Mouse (Mus musculus) retina, adult 2 months (tissue): ENCODE data around the gene Plekhb2.

Experiments used
- DNase-seq: peaks from one replicate; pipeline ENCODE4 v3.0.0-alpha.2; 2012; ENCODE audit warnings: low read depth, low spot score

The Plekhb2 gene

DNA sequence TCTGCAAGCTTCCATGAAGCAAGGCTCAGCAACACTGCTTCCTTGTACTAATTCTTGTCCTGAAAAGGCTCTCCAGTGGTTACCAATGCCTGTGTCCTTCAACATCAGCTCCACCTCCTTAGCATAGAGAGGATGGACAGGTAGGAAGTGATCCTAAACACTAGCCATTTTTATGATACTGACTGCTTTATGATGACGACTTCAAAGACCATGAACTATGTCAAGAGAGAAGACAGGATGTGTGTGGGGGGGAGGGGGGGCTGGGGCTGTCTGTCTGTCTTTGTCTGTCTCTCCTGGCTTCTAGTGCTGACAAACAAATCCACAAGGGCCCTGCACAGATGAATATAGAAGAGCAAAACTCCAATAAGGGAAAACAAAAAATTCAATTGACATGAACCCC, 18.4 kb upstream of the Plekhb2 start:
- no peak for DNase-seq

DNA sequence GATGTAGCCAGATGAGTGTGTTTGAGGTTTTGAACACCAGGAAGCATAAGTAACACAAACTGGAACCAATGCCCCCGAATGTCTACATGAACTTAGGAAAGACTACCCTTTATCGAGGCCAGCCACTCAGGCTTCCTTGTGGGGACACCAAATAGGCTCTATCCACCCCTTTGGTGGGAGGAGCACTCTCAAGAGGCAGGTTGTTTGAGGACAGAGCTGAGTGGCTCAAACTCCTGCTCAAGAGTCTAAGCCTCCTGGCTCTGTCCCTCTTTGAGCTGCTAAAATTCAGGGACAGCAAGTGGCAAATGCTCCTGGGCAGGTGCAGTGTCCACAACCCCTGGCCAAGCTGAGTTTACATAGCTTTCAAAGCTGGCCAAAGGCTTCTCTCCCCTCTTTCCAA, 14.9 kb upstream of the Plekhb2 start:
- no peak for DNase-seq

DNA sequence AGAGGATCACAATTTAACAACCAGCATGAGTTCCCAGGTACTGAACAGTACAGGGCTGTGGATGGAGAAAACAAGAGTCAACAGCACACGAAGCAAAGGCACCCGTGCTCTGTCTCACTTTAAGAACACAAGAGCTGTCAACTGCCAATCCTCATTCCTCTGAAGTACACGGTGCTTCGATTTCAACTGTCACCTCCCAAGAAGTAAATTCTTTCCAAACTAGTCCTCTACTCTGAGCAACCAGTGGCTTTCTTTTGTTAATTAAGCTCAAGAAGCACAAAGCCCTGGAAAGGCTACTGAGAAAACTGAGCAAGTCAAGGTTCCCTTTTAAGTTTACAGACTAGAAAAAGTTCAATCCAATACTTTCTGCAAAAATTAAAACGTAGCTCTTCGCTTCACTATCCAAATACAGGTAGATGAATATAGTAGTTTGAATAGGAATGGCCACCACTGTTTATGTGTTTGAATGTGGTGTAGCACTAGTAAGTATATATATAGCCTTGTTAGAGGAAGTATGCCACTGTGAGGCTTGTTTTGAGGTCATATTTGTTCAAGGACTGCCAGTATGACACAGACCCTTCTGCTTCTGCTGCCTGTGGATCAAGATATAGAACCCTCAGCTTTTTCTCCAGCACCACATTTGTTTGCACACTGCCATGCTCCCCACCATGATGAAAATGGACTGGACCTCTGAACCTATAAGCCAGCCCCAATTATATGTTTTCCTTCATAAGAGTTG, 11.7 kb upstream of the Plekhb2 start:
- no peak for DNase-seq

DNA sequence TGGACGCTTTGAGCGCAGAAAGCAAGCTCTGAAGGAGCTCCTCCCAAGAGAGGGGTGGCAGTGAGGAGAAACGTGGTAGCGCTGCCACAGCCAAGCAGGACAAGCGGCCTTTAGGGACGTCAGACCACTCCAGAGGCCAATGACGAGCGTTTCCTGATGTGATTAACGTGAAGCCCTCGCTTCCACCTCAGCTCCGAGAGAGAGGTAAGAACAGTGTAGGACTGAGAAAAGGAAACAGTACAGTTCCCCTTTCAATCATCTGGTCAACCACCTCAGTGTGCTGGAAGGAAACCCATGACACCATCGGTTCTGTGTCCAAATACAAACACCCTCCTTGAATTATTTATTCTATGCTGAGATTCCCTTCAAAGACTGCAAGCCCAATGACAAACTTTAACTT, 10.5 kb upstream of the Plekhb2 start:
- no peak for DNase-seq

DNA sequence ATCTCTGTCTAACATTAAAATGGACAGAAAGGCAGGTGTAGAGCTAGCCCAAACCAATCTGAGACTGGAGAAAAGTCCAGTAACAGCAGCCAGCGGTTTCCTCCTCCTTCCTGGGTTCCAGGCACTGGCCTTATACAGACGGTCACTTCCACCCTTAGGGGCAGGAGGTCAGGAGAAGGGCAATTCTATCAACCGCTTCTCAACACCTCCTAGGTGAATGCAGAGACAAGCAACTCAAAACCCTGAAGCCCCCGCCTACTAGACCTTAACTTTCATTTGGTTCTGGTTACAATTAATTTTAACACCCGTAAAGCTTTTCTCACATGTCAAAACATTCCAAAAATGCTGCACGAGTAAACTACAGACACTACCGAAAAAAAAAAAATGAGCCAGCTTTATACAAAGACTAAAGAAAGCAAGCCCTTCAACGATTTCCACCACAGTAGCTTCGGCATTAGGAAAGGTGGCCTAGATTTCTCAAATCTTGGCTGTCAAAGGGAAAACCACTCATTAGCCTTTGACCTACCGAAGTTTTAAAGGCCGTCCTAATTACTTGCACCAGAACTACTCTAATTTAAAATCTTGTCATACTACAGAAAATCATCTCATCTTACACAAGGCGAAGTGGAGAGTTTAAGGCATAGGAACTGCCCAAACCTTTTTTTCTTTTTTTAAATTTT, 7.9 kb upstream of the Plekhb2 start:
- no peak for DNase-seq

DNA sequence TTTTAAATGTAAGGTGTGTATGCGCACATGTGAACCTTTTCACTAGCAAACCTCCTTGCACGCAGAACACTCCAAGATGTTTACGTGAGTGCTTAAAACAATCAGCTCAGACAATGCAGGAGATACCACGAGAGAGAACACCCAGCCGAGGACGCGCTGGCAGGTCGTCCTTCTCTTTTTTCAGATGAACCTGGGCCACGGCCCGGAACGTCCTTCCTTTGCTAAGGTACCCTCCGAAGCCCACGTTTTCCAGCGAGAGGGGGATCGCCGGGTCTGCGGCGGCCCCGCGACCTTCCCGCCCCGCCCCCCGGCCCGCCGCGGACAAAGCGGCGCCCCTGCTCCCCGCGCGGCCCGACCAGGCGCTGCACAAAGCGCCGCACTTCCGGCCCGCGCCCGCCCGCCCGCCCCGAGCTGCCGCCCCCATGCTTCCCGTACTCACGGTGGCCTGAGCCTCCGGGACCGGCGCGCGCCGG, 7.4 kb upstream of the Plekhb2 start:
- DNase-seq, result no peak

DNA sequence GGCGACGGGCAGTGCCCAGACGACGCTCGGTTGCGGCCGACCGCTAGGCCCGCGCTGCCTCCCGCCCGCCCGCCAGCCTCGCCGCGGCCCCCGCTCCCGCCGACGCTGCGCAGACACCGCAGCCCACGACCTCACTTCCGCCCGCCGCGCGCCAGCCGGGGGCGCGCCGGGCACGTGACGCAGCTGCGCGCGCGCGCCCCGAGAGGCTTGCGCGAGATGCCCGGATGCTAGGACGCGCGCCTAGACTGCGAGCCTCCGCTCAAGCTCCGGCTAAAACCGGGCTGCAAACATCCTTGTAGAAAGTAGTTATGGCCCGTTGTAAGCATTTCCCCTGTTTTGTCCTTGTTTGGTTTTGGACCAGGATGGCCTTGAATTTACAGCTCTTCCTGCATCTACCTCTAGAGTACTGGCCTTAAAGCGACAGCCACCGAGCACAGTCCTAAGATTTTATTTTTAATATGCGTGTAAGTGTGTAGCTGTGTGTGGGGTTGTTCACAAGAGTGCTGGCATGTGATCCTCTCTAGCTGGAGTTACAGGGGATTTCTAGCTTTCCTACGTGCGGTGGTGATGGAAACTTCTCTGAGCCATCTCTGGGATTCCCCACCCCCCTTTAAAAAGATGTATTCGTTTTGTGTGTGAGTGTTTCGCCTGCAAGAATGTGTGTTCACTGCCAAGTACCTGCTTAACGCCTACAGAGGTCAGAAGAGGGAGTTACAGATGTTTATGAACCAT, 6.7 kb upstream of the Plekhb2 start, which contains the start of gene Fam168b:
Gene Fam168b (minus strand): TSS at position 179 of the 732 bp plus-strand sequence.
- DNase-seq, result peak; percentile 87

DNA sequence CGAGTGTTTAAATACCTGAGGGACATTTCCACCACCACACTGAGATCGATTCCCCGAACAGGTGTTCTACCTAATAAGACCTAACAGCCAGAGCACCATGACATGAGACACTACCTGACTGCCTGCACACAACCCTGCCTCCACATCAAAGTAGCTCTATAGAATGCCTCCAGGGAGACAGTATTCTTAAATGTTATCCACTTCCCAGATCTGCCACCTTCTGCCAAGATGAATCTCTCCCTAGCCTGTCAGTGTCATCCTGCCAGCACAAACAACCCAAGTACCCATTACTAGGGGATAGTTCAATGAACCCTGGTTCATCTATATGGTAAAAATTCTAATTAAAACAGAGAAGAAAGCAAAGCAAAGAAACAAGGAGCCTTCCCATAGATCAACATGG, 2.7 kb upstream of the Plekhb2 start:
- DNase-seq, result no peak

DNA sequence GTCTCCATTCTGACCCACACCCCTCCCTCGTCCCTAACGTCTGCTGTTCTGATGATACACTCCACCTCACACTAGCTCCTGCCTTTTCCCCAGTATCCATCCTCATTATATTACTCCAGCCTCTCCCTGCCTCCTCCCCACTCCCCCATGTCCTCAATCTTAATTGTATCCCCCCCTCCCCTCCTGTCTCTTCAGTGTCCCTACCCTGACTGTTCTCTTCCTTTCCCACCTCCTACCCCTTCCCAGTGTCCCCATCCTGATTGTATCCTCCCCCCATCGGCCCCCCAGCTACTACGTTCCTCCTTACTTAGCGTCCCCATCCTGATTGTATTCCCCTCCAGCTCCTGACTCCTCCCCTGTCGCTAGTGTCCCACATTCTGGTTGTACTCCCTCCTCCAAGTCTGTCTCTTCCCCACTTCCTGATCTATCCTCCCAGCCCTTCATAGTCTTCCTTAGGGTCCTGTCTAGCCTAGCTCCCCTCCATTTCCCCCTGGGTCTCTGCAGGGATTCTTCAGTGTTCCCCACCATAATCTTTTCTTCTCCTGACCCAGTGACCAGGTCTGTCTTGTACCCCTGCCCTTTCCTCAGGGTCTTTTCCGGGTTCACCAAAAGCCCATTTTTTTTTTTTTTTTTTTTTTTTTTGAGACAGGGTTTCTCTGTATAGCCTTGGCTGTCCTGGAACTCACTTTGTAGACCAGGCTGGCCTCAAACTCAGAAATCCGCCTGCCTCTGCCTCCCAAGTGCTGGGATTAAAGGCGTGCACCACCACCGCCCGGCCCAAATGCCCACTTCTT, 764 bp downstream of the Plekhb2 start:
- no peak for DNase-seq

DNA sequence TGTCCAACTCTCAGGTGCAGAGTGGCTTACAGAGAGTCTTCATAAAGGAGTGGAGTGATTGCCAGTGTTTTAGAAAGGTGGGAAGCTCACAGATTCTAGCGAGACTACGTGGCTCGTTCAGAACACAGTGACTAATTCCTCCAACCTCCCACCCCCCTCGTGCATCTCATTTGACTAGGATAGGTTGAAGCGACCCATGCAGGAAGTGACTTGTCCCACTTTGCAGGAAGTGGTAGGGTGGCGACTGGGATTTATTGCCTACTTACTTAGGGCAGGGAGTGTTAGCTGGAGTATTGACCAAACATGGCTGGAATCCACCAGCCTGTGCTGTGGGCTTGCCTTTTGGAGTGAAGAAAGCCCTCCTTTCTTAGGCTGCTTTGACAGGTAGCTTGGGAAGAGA, 1.8 kb downstream of the Plekhb2 start:
- DNase-seq, result no peak

DNA sequence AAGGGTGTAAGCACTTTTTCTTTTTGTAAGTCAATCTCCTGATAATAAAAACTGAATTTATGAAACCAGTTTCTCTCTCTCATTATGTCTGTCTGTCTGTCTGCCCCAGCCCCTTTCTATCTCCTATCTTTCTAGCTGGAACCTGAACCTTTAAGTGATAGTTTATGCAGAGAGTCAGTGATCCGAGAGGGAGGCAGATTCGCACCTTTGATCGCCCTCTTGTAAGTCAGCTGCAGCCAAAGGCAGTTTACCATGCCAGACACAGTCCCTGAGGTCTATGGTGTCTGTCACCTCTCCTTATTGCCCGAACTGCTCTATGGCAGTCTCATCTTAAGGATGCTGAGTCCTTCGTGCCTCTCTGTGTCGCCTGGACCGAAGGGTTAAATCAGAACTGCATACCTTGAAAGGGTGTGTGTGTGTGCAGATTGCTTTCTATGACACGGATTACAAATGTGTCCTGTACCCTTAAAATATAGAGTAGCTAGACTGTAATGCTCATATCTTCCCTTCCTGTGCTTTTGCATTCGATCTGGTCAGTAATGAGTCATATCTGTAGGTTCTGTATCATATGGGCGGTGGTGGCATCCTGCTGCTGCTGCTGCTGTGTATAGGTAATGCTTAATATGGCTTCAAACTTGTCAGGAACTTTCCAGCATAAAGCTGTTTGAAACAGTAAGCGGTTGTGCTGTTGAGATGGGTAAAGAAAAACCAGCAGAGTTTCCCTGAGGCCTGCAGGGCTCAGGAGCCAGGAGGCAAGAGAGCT, 2.5 kb downstream of the Plekhb2 start:
- no peak for DNase-seq

DNA sequence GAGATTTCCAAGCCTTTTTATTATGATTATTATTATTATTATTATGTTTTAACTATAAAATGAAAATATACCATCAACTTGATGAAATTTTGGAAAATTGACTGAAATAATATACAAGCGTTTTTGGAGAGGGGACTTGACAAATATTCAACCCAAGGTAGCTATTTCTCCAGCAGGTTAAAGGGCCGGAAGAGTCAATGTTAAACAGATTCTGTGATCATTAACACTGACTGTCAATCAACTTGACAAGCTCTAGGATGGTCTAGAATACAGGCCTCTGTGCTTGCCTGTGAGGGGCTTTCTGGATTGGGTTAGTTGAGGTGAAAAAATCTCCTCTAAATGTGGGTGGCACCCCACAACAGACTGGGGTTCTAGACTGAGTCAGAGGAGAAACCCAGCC, 4.0 kb downstream of the Plekhb2 start:
- DNase-seq, result no peak

DNA sequence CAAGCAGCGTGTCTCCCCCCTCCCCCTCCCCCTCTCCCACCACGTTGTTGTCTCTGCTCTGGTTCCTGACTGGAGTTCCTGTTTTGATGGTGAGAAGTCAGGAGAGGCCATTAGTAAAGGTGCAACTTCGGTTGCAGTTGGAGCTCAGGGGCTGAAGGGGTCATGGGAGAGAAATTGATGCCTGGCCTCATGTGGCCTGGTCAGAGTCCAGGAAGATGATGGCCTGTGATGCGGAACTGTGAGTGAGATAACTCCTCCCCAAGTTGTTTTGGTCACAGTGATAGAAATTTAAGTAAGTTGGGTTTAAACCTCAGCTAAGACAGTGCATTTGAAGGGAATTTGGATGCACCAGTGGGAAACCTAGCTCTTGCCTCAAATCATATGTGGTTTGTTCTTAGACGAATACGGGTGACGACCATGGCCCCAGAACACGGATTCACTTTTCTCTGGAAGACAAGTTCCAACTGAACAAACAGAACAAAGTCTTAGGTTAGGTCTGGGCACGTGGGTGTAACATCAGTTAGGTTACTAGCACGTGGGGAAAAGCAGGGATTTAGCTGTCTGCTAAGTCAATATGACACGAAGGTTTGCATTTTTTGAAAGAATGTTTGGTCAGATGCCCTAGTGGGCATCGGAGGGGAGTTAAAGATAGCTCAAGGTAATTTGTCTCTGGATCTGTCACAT, 5.4 kb downstream of the Plekhb2 start:
- no peak for DNase-seq

DNA sequence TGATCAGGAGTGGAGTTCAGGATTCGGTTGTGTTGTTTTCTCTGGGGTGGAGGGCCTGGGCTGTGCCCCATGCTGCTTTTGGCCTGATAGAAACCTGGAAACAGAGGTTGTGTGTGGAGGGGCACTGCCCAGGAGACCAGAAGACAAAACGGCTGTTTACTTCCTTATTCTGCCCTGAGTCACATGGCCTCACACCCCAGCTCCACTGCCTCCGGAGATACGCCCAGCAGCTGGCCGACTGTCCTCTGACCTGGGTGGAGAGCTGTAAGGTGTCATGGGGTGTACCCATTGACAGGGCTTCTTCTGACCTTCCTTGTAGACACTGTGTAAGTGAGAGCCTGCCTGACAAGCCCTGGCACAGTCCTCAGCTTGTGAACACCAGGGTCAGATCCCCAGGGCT, 8.9 kb downstream of the Plekhb2 start:
- DNase-seq, result no peak

DNA sequence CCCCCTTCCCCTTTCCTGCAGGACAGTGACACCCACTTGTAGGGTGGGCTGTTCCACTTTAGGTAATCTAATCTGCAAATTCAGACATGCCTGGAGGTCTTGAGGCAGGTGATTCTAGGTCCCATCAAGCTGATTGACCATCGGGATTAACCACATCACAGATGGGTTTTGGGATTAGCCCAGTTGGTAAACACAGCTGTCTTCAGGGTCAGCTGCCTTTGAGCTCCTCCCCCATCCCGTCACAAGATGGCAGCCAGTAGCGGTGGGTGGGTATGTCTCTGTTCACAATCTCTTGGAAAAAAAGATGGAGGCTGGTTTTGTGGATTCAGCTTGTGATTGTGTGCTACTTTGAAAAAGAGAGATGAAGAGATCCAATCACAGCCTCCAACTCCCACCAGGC, 10.0 kb downstream of the Plekhb2 start:
- no peak for DNase-seq

DNA sequence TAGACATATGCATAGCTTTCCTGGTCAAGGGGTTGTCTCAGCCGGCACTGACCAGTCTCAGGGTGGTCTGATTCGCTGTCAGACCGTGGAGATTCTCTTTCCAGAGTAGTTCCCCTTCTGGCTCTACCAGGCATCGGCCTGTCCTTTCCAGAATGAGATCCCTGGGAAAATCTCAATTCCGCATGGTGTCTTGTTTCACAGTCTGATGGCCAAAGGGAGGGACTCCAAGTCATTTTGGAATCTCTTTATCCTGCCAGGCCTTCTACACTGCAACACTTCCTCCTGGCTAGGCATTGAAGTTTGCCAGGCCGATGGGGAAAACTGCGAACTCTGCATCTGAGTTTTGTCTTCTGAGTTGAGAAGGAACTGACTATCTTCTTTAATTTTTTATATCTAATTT, 10.4 kb downstream of the Plekhb2 start:
- DNase-seq, result no peak

DNA sequence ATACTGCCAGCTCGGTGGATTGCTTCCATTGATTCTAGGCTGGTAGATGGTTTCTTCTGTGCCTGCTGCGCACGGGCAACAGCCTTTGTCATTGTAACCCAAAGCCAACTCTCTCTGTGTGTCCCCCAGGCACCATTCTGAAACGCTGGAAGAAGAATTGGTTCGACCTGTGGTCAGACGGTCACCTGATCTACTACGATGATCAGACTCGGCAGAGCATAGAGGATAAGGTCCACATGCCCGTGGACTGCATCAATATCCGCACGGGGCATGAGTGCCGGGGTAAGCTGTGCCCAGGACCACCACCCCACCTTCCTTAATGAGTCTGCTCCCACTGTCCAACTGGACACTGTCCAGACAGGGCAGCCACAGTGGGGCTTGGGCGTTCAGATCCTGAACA, 13.1 kb downstream of the Plekhb2 start:
- DNase-seq, result no peak

DNA sequence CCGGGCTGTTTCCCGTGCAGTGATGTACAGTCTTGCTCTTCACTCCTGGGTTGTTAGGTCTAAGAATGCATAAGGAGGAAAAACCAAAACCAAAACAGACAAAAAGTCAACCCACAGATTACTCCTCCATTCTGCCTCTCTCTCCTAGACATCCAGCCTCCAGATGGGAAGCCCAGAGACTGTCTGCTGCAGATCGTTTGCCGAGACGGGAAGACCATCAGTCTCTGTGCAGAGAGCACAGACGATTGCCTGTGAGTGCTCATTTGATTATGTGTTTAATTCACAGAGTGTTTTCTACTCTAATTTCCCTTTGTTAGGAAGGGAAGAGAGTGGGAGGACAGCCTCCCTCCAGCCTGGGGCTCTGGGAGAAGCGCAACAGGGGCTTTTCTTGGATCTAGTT, 13.5 kb downstream of the Plekhb2 start:
- DNase-seq, result no peak

DNA sequence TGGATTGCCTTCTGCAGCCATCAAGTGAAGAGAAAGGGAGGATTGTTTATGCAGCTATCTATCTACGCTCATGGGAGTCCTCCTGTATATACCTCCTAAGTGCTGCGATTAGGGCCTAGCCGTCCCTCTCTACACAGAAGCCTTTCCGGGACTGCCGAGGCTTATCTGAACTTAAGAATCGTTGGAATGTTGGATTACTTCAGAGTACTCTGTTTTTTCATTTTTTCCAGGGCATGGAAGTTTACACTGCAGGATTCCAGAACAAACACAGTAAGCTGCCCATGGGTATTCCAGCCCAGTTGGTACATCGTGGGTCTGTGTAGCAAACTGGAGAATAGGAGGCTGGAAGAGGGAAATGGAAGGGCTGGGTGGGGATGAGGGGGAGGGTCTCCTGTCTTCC, 14.5 kb downstream of the Plekhb2 start:
- no peak for DNase-seq

DNA sequence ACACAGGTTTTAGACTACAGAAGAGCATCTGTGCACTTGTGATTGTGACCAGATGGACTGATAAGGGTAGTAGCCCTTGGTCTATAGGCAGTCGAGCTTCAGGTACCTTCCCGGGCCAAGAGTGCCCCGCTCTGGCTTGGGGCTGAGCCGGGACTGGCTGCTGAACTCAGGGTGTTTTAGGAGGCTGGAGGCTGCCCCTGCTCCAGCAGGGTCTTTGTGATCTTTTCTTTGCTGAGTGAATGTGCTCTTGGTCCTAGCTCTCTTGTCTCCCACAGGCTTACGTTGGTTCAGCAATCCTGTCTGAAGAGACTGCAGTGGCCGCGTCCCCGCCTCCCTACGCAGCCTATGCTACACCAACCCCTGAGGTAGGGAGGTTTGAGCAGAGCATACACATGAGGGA, 16.1 kb downstream of the Plekhb2 start:
- no peak for DNase-seq
